Mouse (Mus musculus): ENCODE results near the gene Emilin1. TPM values are rescaled to one million over a fixed set of nuclear protein-coding genes. Genes with fewer than 3 reads are reported as not detected.

The Emilin1 gene
- total and polyA plus RNA-seq, 3 experiments, result 0.11 to 0.63 (median 0.34) TPM

- Histone ChIP-seq H3K36me3 (replicated peaks in 1 of 2; ENCODE audit: control insufficient read depth in 1 of 2, insufficient read depth in 1 of 2, low read length in 1 of 2) (peaks cover 0 to 17% of the 10 kb centered on the region in 2 experiments), H3K9me3 (replicated peaks; ENCODE audit: low read length) (no peaks in the 10 kb centered on the region), H3K4me2 (ENCODE audit: insufficient read depth, low read depth, poor library complexity, severe bottlenecking) (peak overlapping the region; percentile 97), H3K27me3 (replicated peaks) (no peaks in the 10 kb centered on the region), H3K9ac (ENCODE audit: insufficient read depth, low read depth) (peak overlapping the region; percentile 55), H3K27ac (ENCODE audit: insufficient read depth, low read depth) (no peak overlapping the region), H3K4me1 (ENCODE audit: control insufficient read depth in 1 of 2, insufficient read depth in 2 of 2) (peaks cover 3 to 18% of the 10 kb centered on the region in 2 experiments), H3K79me2 (replicated peaks; ENCODE audit: control insufficient read depth, extremely low read depth, insufficient read depth, poor library complexity, severe bottlenecking) (no peaks in the 10 kb centered on the region), H3K4me3 (replicated peaks in 1 of 3; ENCODE audit: low read depth in 2 of 3, low read length in 2 of 3, poor library complexity in 1 of 3) (peak overlapping the region; percentile 35 to 87 (median 79))
- DNase-seq (ENCODE audit: extremely low read depth), result no peak
- in situ Hi-C loops (cut with MboI; ENCODE audit: low pct_ligation_motif_present, low pct_unique_long_range_greater_than_20kb, low sequenced_read_pairs) (no loop called here), dilution Hi-C loops (cut with MboI; ENCODE audit: extremely low pct_ligation_motif_present, extremely low pct_unique_long_range_greater_than_20kb, low sequenced_read_pairs) (no loop called here)
- TF ChIP-seq POLR2AphosphoS2 (IDR thresholded peaks at IDR 0.05; ENCODE audit: low read depth, low read length) (no peak), ELF1 (IDR thresholded peaks at IDR 0.05; ENCODE audit: low read depth, low read length) (no peak), USF1 (IDR thresholded peaks at IDR 0.05; ENCODE audit: low read depth, low read length) (no peak), GABPA (IDR thresholded peaks at IDR 0.05; ENCODE audit: insufficient replicate concordance, low read depth, low read length) (no peak)
Measured at GRCm38 (mm10) chr5:30886731-30887130, 26.5 kb upstream of the Emilin1 start.

GRCm38 (mm10) chr5:30887331-30887761, 25.9 kb upstream of the Emilin1 start:
- Histone ChIP-seq H3K27ac (ENCODE audit: insufficient read depth, low read depth) (peak overlapping the region; percentile 74), H3K36me3 (replicated peaks in 1 of 2; ENCODE audit: control insufficient read depth in 1 of 2, insufficient read depth in 1 of 2, low read length in 1 of 2) (peaks cover 5 to 23% of the 10 kb centered on the region in 2 experiments), H3K9me3 (replicated peaks; ENCODE audit: low read length) (no peaks in the 10 kb centered on the region), H3K27me3 (replicated peaks) (no peaks in the 10 kb centered on the region), H3K4me3 (replicated peaks in 1 of 3; ENCODE audit: low read depth in 2 of 3, low read length in 2 of 3, poor library complexity in 1 of 3) (peak overlapping the region; percentile 75 to 87 (median 79)), H3K9ac (ENCODE audit: insufficient read depth, low read depth) (peak overlapping the region; percentile 72), H3K4me2 (ENCODE audit: insufficient read depth, low read depth, poor library complexity, severe bottlenecking) (peak overlapping the region; percentile 97; the same call in 1 of the 2 replicates), H3K4me1 (ENCODE audit: control insufficient read depth in 1 of 2, insufficient read depth in 2 of 2) (peaks cover 3 to 18% of the 10 kb centered on the region in 2 experiments), H3K79me2 (replicated peaks; ENCODE audit: control insufficient read depth, extremely low read depth, insufficient read depth, poor library complexity, severe bottlenecking) (no peaks in the 10 kb centered on the region)
- dilution Hi-C loops (cut with MboI; ENCODE audit: extremely low pct_ligation_motif_present, extremely low pct_unique_long_range_greater_than_20kb, low sequenced_read_pairs), result no loop called here
- DNase-seq (ENCODE audit: extremely low read depth), result peak; percentile 94
- in situ Hi-C loops (cut with MboI; ENCODE audit: low pct_ligation_motif_present, low pct_unique_long_range_greater_than_20kb, low sequenced_read_pairs), result no loop called here
- TF ChIP-seq JUN (IDR thresholded peaks at IDR 0.05; ENCODE audit: insufficient read depth, low read depth, low read length) (no peak), ZMIZ1 (IDR thresholded peaks at IDR 0.05; ENCODE audit: low read depth, low read length) (peak; percentile 95), RCOR1 (conservative IDR thresholded peaks at IDR 0.05; ENCODE audit: low read depth, low read length) (no peak), POLR2A (IDR thresholded peaks at IDR 0.05; ENCODE audit: low read depth, low read length) (peak; percentile 96), BHLHE40 (IDR thresholded peaks at IDR 0.05; ENCODE audit: low read depth, low read length) (no peak), ELF1 (IDR thresholded peaks at IDR 0.05; ENCODE audit: low read depth, low read length) (peak; percentile 39; the same call in 1 of the 2 replicates), TCF12 (IDR thresholded peaks at IDR 0.05; ENCODE audit: low read depth, low read length) (peak; percentile 68), JUND (conservative IDR thresholded peaks at IDR 0.05; ENCODE audit: low read depth, low read length) (no peak), ETS1 (conservative IDR thresholded peaks at IDR 0.05; ENCODE audit: low read depth, low read length) (0 out of 2 replicates have a peak, but pooled peaks have one; percentile 13), TBP (conservative IDR thresholded peaks at IDR 0.05; ENCODE audit: low read depth, low read length) (peak; percentile 82), GABPA (IDR thresholded peaks at IDR 0.05; ENCODE audit: insufficient replicate concordance, low read depth, low read length) (no peak), NELFE (IDR thresholded peaks at IDR 0.05; ENCODE audit: low read depth, low read length) (peak; percentile 90), ZNF384 (IDR thresholded peaks at IDR 0.05; ENCODE audit: low read depth, low read length) (peak; percentile 90), MXI1 (IDR thresholded peaks at IDR 0.05; ENCODE audit: low read depth, low read length) (no peak)

Data from CH12.LX (cell line).